Mouse (Mus musculus): ENCODE measurements at regions not wholly inside any gene's neighbourhood (a gene's known extent, or its start where the extent isn't known, plus 50 kb on each side); places are given as distances from the start of the nearest gene placed in this dataset.
A peak's percentile ranks its signal among the peaks of the same experiment; 100 is the strongest.

GRCm38 (mm10) chr11:79827034-79827433 lies 135.2 kb downstream of the Utp6 start:
- DNase-seq (ENCODE audit: extremely low spot score, low read depth, low spot score) = no peak

- no peak for DNase-seq (ENCODE audit: extremely low spot score, low read depth, low spot score)
Observed at GRCm38 (mm10) chr11:79825881-79826280, 136.3 kb downstream of the Utp6 start.

- DNase-seq (ENCODE audit: extremely low spot score, low read depth, low spot score) = no peak
Observed at GRCm38 (mm10) chr11:79823631-79824310, 138.4 kb downstream of the Utp6 start.

GRCm38 (mm10) chr11:79821986-79822385 lies 140.2 kb downstream of the Utp6 start:
- no peak for DNase-seq (ENCODE audit: extremely low spot score, low read depth, low spot score)

- DNase-seq (ENCODE audit: extremely low spot score, low read depth, low spot score) = no peak
Observed at GRCm38 (mm10) chr11:79815156-79815555, 147.0 kb downstream of the Utp6 start.

GRCm38 (mm10) chr11:79806911-79807466 lies 155.2 kb downstream of the Utp6 start:
- DNase-seq (ENCODE audit: extremely low spot score, low read depth, low spot score) = no peak

GRCm38 (mm10) chr11:79806417-79806816 lies 155.8 kb downstream of the Utp6 start:
- DNase-seq (ENCODE audit: extremely low spot score, low read depth, low spot score) = no peak

- DNase-seq (ENCODE audit: extremely low spot score, low read depth, low spot score) = peak; percentile 88
Observed at GRCm38 (mm10) chr11:79805981-79806415, 156.2 kb downstream of the Utp6 start.

GRCm38 (mm10) chr11:79803971-79804370 lies 158.2 kb downstream of the Utp6 start:
- DNase-seq (ENCODE audit: extremely low spot score, low read depth, low spot score) = no peak

GRCm38 (mm10) chr11:79803006-79803405 lies 159.2 kb downstream of the Utp6 start:
- DNase-seq (ENCODE audit: extremely low spot score, low read depth, low spot score) = no peak

- no peak for DNase-seq (ENCODE audit: extremely low spot score, low read depth, low spot score)
Observed at GRCm38 (mm10) chr11:79802566-79802965, 159.6 kb downstream of the Utp6 start.

GRCm38 (mm10) chr11:79800256-79800655 lies 161.9 kb downstream of the Utp6 start:
- DNase-seq (ENCODE audit: extremely low spot score, low read depth, low spot score) = no peak

- DNase-seq (ENCODE audit: extremely low spot score, low read depth, low spot score) = no peak
Observed at GRCm38 (mm10) chr11:79788251-79788741, 173.9 kb downstream of the Utp6 start.

GRCm38 (mm10) chr11:79787766-79788165 lies 174.4 kb downstream of the Utp6 start:
- no peak for DNase-seq (ENCODE audit: extremely low spot score, low read depth, low spot score)

- DNase-seq (ENCODE audit: extremely low spot score, low read depth, low spot score) = no peak
Observed at GRCm38 (mm10) chr11:79784071-79784470, 178.1 kb downstream of the Utp6 start.

- no peak for DNase-seq (ENCODE audit: extremely low spot score, low read depth, low spot score)
Observed at GRCm38 (mm10) chr11:79781966-79782365, 180.2 kb downstream of the Utp6 start.

GRCm38 (mm10) chr11:79779756-79780155 lies 182.4 kb downstream of the Utp6 start:
- DNase-seq (ENCODE audit: extremely low spot score, low read depth, low spot score) = no peak

- no peak for DNase-seq (ENCODE audit: extremely low spot score, low read depth, low spot score)
Observed at GRCm38 (mm10) chr11:79778522-79778921, 183.7 kb downstream of the Utp6 start.

- DNase-seq (ENCODE audit: extremely low spot score, low read depth, low spot score) = no peak
Observed at GRCm38 (mm10) chr11:79777988-79778387, 184.2 kb downstream of the Utp6 start.

GRCm38 (mm10) chr11:79776577-79776976 lies 185.6 kb downstream of the Rab11fip4 start:
- DNase-seq (ENCODE audit: extremely low spot score, low read depth, low spot score) = no peak

- DNase-seq (ENCODE audit: extremely low spot score, low read depth, low spot score) = no peak
Observed at GRCm38 (mm10) chr11:79773755-79774154, 182.7 kb downstream of the Rab11fip4 start.

- no peak for DNase-seq (ENCODE audit: extremely low spot score, low read depth, low spot score)
Observed at GRCm38 (mm10) chr11:79771431-79771830, 180.4 kb downstream of the Rab11fip4 start.

GRCm38 (mm10) chr11:79767111-79767510 lies 176.1 kb downstream of the Rab11fip4 start:
- no peak for DNase-seq (ENCODE audit: extremely low spot score, low read depth, low spot score)
